Mouse (Mus musculus) induced T-regulatory cell, adult 2 months (primary cell): Measurements from ENCODE around the gene Tmigd3.

Experiments
- DNase-seq: peaks from one replicate; pipeline ENCODE4 v3.0.0-alpha.2; 2012; ENCODE audit warnings: low read depth

The Tmigd3 gene

DNA sequence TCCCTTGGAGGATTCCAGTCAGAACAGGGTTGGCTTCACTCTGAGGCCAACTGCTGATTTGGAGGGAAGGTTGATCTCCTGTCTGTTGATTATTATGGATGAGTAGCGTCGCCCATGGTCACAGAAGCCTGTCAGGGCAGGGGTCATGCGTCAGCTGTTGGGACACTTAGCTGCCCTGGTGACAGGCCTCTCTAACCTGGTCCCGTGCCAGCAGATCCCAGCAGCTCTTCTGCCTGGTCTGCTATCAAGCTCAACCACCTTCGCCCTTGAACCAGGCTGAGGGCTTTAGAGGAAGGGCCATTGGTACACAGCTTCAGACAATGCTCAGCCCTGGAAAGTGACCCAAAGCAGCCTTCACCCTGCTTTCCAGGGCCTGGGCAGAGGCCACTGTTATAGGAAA, 5.3 kb downstream of the Tmigd3 start:
- DNase-seq: no peak

DNA sequence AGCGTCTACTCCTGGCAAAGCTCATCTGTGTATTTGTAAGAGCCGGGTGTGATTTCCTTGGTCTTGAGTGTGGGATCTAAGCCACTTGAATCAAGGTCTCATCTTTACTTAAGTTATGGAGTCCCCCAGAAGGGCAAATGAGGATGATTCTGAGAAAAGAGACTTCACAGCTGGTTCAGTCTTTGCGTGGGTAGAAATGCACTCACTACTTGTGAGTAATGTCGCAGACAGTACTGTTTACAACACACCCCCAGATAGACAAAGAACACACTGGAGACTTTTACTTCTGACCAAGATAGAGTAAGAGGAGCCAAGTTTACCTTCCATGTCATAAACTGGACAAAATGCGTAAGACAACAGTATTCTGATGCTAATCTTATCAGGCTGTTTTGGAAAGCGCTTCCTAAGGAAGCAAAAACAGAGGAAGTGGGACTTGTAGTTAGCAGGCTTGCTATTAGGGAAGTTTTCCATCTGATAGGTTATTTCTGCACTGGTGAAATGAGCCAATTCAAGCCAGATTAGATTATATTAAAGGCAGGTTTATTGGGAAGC, 6.6 kb downstream of the Tmigd3 start:
- DNase-seq: no peak

DNA sequence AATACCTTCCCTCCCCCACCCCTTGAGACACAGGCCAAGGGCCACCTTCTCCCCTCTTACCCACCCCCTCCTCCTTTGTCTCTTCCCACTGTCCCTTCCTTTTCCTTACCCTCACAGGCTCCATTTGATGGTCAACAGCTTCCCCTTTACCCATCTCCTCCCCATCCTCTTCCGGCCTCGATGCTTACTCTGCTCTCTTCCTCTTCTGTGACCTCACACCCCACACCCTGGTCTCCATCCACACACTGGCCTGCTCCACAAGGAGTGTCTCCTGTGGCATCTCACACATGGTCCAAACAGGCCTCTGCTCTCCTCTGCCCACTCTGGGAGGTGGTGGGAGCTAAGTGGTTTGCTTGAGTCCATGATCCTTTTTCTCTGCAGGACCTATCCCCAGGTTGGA, 7.2 kb downstream of the Tmigd3 start:
- no peak for DNase-seq

DNA sequence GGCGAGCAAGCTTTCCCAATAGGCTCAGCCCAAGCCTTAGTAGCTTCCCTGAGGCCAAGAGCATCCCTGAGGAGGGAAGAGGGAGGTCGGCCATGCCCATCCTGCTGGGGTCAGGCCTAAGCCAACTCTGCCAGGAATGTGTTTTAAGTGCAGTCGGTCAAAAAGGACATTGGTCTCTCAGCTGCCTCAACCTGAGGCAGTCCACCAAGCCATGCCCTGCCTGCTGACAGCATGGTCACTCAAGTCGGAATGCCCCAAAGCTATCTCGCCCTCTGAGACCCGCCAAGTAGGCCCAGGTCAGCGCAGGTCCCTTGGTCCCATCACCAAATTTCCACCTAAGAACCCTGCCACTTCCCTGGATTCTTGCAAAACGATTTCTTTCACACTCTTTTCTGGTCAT, 8.0 kb downstream of the Tmigd3 start:
- no peak for DNase-seq

DNA sequence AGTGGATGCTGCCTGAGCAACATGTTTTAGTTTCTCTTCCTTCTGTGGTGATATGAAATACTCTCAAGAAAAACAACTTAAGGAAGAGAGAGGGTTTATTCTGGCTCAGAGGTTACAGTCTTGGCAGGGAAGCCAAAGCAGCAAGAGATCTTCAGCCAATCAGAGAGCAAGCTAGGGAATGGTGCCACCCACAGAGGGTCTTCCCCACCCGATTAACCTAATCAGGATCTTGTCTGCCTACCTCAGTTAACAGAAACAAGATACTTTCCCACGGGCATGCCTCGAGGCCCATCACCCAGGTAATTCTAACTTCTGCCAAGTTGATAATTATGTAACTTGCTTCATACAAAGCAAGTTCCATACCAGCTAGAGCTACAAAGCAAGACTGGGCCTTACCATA, 9.7 kb downstream of the Tmigd3 start:
- DNase-seq: no peak

DNA sequence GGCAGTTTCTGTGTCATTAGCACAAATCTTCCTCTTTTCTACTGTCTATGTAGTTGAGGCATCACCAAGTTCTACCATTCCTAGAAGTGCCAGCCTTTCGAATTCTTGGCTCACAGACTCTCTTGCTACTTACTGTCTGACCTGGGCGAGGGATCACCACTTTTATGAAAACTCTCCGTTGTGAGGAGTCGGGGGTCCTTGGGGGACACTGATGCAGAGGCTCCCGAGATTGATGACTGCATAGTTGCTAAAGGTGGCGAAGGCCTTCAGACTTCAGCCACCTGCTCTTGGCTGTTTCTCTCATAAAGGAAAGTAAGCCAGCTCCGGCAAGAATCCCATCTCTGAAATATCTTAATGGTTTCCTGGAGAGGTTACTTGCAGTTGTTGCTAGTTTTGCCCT, 11.4 kb downstream of the Tmigd3 start:
- DNase-seq: no peak

DNA sequence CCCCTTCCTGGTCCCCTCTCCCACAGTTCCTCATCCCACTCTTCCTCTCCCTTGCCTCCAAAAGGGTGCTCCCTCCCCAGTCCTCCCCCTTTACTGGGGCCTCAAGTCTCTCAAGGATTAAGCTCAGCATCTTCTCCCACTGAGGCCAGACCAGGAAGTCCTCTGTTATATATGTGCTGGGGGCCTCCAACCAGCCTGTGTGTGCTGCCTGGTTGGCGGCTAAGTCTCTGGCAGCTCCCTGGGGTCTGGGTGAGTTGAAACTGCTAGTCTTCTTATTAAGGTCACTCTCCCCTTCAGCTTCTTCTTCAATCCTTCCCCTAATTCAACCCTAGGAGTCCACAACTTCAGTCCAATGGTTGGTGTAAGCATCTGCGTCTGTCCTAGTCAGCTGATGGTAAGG, 12.4 kb downstream of the Tmigd3 start:
- DNase-seq: no peak

DNA sequence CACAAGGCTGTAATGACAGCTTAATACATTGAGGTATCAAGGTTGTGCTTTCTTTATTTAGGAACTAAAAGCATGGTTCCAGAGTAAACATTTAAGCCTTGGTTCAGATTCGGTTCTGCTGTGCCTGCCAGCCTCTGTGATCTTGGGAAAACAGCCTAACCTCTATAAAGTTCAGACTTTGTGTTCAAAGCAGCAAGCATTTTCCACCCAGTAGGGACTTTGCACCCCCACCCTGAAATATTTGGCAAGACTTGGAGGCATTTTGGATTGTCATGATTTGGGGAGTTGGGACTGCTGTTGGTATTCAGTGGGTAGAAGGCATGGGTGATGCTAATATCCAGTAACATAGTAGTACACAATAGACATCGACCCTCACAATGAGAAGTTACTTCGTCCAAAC, 18.3 kb downstream of the Tmigd3 start:
- DNase-seq: no peak

DNA sequence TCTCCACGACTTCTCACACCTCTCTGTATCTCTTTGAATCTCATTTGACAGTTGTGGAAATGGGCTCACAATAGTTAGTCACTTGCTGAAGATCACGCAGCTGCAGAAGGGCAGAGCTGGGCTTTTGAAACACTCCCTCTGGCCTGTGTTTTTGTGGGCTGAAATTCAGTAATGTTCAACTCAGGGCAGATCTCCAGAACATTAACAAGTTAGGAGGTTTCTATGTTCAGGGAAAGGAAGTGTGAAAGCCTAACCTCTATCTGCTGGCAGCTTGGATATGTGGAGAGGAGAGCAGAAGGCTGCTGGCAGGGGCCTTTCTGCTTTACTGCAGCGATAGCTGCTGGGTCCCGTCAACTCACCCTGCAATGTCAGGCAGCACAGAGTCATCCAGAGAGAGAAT, 19.5 kb downstream of the Tmigd3 start:
- DNase-seq: no peak

DNA sequence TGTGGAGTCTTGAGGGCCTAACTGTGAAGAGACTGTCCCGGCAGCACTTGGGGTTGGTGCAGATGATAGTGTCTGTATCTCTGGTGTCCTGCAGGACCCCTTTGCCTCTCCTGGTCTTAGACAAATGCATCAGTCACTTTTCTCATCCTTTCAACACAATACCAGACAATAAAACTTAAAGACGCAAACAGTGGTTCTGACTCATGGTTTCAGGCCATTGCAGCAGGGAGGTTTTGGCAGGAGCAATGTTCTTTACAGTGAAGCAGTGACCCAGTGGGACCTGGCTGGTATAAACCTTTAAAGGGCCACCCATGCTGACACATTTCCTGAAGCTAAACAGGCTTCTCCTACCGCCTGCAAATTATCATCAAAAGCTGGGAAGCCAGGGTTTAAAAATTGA, 20.4 kb downstream of the Tmigd3 start:
- DNase-seq: no peak

DNA sequence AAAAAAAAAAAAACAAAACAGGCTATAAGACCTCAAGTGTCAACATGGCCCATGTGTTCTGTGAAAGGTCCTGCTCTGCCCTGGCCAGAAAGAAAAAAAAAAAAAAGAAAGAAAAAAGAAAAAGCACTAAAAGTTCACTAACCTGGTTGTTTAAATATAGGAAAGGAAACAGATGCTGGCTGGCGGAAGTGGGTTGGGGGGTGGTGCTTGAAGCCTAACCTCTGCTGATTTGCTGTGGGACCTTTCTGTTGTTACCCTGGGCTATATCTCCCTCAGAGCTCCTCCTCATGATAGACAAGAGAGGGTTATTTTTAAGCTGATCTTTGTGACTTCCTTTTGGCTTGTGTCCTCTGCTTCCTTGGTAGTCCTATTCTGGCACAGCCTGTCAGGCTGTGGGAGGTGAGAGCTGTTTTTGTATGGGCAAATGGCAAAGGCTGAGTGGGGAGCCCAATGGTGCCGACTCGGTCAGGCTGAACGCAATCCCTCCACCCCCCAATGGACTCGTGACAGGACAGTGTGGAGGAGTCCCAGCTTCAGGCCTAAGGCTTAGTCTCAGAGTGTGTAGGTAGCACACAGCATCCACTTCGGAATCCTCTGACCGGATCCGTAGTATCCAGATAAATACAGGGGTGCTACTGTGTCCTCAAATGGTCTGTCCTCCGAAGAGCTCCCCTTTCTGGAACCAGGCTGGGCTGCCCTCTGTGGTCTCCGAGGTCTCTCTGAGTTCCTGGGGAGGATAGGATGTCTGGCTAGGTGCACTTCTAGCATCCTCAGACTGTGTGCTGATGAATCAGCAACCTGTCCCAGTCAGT, 21.3 kb downstream of the Tmigd3 start:
- peak; percentile 91 for DNase-seq

DNA sequence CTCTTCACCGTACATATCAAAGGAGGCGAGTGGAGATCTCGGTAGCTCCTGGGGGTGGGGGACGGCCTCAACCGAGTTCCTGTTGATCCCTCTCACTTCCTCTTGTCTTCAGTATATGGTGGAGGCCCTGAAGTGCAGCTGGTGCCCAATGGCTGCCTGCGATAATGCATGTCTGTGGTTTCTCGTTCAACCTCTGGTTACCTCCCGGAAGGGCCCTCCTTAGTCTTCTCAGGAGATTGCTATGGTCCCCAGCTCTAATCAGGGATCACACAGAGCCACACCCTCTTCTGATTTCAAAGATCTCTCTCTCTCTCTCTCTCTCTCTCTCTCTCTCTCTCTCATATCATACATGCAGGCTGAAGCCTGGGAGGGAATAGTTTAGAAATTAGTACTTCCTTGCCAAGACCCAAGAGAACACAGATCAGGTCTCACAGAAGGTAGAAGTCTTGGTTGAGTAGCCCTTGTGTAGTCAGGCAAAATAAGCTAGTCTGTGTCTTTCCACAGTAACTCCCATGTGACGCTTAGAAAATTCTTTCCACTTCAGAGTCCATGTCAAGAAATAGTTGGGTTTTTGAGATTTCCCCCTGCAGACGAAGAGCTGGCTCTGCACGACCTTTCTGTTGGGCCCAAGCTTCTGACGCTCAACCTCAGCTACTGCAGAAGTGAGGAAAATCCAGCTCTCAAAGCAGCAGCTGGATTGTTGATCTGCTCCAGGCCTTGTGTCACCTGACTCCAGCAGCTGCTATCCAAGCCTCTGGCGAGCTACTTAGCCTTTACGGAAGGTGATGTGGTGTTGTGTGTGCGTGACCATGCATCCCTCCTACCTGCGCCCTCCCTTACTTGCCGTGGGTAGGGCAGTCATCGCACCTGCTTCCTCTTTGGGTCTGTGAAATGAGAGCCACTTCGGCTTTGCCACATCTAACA, 22.1 kb downstream of the Tmigd3 start:
- peak; percentile 89 for DNase-seq

DNA sequence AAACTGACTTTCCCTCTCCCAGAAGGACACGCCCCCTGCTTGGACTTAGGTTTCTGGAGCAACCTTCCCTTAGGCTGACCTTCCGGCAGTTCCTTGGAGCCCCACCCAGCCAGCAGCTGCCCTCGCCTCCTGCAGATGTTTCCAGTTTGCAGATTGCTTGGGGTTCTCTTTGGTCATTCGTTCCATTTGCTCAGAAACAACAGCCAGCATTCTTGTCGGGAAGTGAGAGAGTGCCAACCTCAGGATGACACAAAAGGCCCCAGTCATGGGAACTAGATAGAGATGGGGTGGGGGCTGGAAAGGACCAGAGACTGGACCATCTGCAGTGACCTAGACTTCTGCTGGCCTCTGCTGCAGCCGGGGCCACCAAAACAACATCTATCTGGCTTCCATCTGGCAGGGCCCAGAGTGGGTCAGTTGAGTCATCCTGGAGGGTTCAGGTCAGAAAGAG, 23.3 kb downstream of the Tmigd3 start:
- DNase-seq: peak; percentile 52

DNA sequence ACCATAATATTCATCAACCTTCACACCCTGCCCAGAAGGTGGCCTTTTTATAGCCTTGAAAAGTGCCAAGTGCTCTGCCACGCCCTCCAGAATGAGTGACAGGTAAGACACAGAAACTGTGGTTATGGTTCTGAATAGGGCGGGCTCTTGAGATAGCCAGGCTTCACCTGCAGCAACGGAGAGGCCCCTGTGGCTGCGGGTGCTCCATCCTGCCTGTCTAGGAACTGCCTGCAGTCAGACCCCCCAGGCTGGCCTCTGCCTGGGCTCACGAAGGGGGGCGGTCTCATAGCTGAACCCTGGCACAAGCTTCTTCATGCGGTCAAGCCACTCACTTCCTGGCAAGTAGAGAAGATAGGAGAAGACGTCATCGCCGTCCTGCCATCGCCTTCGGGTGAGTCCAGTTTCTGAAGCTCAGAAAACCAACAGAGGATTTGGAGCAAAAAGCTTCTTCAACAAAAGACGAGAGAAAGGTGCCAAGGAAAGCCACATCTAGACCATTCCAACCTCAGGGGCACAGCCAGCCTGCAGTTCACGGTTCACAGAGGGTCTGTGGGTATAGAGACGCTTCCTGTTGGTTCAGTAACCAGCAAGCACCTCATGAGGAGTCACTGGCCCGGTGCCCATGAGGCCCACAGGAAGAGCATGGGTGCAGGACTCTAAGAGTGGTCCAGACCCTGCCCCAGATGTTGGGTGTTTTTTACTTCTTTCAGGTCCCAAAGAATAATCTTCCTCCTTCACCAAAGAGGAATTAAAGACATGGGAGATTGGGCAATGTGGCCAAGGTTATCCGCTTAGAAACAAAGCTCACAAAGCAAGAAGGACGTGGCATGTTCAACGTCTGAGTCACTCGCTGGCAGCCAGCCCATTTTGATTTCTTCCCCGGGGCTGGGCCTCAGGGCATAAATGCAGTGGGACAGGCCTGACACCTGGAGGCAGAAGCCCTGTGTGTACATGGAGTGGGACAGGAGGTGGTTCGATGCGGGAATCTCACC, 24.2 kb downstream of the Tmigd3 start:
- peak; percentile 92 for DNase-seq

DNA sequence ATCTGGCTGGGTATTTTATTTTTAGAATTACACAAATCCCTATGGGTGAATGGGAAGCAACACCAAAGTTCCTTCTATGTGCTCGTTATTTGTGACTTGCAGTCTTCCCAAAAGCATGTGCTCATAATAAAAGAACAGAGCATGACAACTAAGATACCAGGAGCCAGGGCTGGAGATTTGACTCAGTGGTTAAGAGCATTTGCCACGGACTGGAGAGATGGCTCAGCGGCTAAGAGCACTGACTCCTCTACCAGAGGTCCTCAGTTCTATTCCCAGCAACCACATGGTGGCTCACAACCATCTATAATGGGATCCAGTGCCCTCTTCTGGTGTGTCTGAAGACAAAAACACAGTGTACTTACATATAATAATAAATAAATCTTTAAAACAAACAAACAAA, 26.1 kb downstream of the Tmigd3 start:
- DNase-seq: no peak

DNA sequence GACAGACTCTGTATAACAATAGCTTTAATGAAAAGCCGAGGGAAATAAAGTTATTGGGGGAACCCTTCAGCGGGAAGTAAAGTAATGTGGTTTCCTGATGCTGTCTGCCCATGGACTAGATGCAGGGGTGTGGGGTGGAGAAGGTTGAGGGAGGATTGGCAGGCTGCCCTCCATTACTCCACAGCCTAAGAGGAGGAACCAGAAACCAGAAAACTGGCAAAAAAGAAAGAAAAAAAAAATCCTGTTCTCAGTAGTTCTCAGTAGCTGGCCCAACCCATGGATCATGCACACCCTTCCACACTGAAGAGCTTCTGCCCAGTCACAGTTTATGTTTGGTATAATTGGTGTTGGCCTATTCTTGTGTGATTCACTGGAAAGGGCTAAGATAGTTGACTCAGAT, 27.6 kb downstream of the Tmigd3 start:
- no peak for DNase-seq

DNA sequence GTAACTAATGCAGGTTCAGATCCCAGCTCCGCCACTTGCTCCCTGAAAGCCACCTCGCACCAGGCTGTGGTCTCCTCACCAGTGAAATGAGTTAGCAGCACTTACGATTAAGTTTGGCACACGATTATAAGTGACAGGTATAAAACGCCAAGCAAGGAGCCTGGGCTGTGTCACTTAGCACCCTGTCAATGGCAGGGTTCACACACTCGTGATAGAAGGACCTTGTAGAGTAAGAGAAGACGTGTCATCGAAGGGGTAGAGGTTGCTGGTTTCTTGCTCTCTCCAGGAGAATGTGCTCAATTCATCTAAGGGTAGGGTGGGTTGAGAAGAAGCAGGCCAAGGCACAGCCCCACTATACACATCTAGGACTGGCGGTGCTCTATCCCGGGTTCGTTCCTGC, 28.2 kb downstream of the Tmigd3 start:
- no peak for DNase-seq

DNA sequence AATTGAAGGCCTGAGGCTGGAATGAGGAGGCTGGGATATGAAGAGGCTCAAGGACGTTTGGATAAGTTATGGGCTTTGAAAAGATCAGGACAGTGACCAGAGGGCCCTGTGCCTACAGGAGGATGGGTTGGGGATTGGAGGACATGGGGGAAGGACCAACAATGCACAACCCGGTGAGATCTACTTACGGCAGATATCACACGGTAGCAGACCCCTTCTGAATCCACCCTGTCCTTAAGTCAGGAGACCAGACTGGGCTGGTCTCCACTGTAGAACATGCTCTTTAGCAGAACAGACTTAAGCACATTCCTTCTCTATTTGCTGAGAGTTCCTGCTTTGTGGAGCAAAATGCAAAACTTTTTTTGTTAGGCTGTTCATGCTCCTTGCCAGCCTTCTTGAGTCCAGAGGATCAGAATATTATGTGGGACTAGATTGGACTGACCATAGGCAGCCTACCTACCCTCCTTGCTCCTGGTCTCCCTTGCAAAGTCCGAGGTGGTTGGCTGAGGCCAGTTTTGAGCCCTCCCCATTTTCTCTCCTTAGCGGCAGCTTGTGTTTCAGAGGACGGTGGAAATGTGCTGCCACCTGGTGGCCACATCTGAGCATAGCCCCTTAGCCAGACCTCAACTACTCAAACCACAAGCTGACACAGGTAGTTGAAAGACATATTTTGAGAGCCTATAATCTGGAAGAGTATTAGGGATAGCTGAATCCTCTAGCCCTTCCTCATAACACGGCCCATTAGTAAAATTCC, 28.9 kb downstream of the Tmigd3 start:
- peak; percentile 94 for DNase-seq

DNA sequence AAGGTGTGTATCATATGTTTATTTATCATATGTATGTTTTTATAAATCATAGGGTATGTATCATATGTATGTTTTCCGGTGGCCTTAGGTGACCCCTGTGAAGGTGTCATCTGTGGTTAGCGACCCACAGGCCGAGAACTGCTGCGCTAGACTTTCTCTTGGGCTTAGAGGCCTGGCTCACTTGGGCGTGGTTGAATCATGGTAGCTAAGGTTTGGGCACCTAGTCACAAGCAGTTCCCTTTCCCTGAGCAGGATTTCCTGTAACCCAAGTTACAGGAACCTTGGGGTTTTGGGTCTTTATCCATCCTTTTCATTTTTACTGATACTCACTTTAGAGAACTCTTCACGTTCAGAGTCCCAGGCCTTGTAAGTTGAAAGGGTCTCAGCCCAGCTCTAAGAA, 29.6 kb downstream of the Tmigd3 start:
- peak; percentile 66 for DNase-seq

DNA sequence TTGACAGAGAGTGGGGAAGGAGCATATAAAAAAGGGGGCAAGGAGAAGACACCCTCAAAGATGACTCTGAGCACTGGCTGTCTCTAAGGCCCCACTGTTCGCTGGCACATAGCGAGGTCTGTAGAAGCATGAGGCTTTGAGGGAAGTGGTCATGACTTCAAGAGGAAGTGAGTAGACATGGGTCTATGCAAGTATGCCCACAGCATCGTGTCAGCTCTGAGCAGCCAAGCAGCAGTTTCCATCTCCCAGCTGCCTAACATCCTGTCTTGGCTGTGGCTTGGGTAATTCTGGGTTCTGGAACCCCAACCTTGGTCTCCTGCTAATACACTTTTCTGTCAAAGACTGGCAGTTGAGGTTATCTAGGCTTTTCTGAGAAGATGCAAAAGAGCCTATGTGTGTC, 30.0 kb downstream of the Tmigd3 start:
- DNase-seq: peak; percentile 72

DNA sequence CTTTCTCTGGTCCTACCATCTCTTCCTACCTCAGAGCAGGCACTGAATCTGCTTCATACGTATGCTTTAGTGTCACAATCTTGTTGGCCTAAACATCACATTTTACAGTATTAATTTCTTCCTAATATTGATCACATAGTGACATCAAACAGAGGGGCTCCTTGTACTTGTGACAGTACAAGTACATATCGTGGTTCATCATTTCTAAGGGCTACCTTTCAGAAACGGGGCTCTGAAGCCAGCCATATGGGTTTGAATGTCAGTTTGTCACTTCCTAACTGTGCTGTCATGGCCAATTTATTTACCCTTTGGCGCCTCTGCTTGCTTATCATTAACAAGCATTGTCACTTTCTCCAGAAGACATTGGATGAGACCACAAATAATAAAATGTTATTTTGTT, 30.8 kb downstream of the Tmigd3 start:
- no peak for DNase-seq
